Comparison of ENCODE assay signal across 9 mouse cellular contexts in genomic region chr3:153675073-153675472, GRCm38 (mm10). TPM values are rescaled to one million over a fixed set of nuclear protein-coding genes. Genes with fewer than 3 reads are reported as not detected.
DNase-seq lines count a peak whose midpoint lies in the region; ATAC-seq and TF ChIP-seq lines count a peak whose summit lies in the region.
"Had no signal": no experiment of that assay in that cellular context is flagged by ENCODE, and none has a peak within 500 bp of the region (broad histone marks: within the 10 kb centered on the region; RNA-seq: fewer than 3 reads in every experiment).

No protein-coding gene starts in this region.

- H3K27ac ChIP-seq in heart, embryonic 10.5 days, result peak overlapping the region; percentile 13; the same call in 1 of the 2 replicates
- peak overlapping the region; percentile 30 for H3K27ac ChIP-seq in MEL (ENCODE audit: control insufficient read depth, low read depth, low read length)
- H3K27ac ChIP-seq in forebrain, embryonic 15.5 days (replicated peaks), result no peak overlapping the region
- no peak overlapping the region for H3K27ac ChIP-seq in midbrain, postnatal 0 days (ENCODE audit: low read depth, low read length)
- H3K27ac ChIP-seq: limb, embryonic 12.5 days had no signal

- H3K4me1 ChIP-seq in heart, embryonic 10.5 days, result peaks cover 63% of the 10 kb centered on the region
- H3K4me1 ChIP-seq in MEL (ENCODE audit: control insufficient read depth in 1 of 2, insufficient read depth in 2 of 2, low read length in 2 of 2), result peaks cover 16 to 34% of the 10 kb centered on the region in 2 experiments
- H3K4me1 ChIP-seq in forebrain, embryonic 15.5 days, result peaks cover 14% of the 10 kb centered on the region
- H3K4me1 ChIP-seq in midbrain, postnatal 0 days (ENCODE audit: insufficient read depth, low read length), result no peaks in the 10 kb centered on the region

- 29% methylated on average over 12 of the region's 12 CpGs for WGBS in heart, embryonic 10.5 days
- 34% methylated on average over 12 of the region's 12 CpGs for WGBS in forebrain, embryonic 15.5 days
- 41% methylated on average over 12 of the region's 12 CpGs for WGBS in midbrain, postnatal 0 days

- TF ChIP-seq EP300 in MEL (IDR thresholded peaks at IDR 0.05; ENCODE audit: low read depth in 1 of 2, low read length in 2 of 2), result no peak

- ATAC-seq in forebrain, embryonic 15.5 days (replicated peaks), result peak; percentile 26; the same call in 1 of the 2 replicates
- no peak for ATAC-seq in midbrain, postnatal 0 days (ENCODE audit: low FRiP score)
- no peak for ATAC-seq in inflammation-experienced regulatory T-cells, adult 6 months

- H3K36me3 ChIP-seq in heart, embryonic 10.5 days, result no peaks in the 10 kb centered on the region
- H3K36me3 ChIP-seq in MEL (ENCODE audit: control insufficient read depth in 1 of 2, insufficient read depth in 2 of 2, low read length in 2 of 2), result peaks cover 2 to 34% of the 10 kb centered on the region in 2 experiments; a peak in 2 of 4 replicates
- H3K36me3 ChIP-seq in forebrain, embryonic 15.5 days, result no peaks in the 10 kb centered on the region
- H3K36me3 ChIP-seq in midbrain, postnatal 0 days (ENCODE audit: insufficient read depth, low read length), result no peaks in the 10 kb centered on the region
- H3K36me3 ChIP-seq: limb, embryonic 12.5 days had no signal

- peak; percentile 15 for TF ChIP-seq RAD21 in MEL (IDR thresholded peaks at IDR 0.05; ENCODE audit: low read depth, low read length)

- DNase-seq in heart, embryonic 10.5 days (ENCODE audit: low spot score), result peak; percentile 91
- DNase-seq in heart, adult 9 months (ENCODE audit: low spot score in 2 of 2), result no peak
- peak; percentile 39 for DNase-seq in MEL (ENCODE audit: low read depth, low spot score)
- DNase-seq in liver, result peak; percentile 77
- DNase-seq in midbrain, postnatal 0 days (ENCODE audit: low spot score), result peak; percentile 56
- no peak for DNase-seq in right cerebral cortex, postnatal 36 days (ENCODE audit: low spot score in 2 of 2)

- TF ChIP-seq POLR2A in MEL (IDR thresholded peaks at IDR 0.05; ENCODE audit: control insufficient read depth in 1 of 2, insufficient read depth in 1 of 2, low read depth in 1 of 2, low read length in 2 of 2, poor library complexity in 1 of 2), result no peak

- no peak overlapping the region for H3K4me2 ChIP-seq in forebrain, embryonic 15.5 days (replicated peaks)
- H3K4me2 ChIP-seq in midbrain, postnatal 0 days (ENCODE audit: low read depth, low read length, poor library complexity, severe bottlenecking), result no peak overlapping the region
- H3K4me2 ChIP-seq: limb, embryonic 12.5 days had no signal

- H3K9me3 ChIP-seq in heart, embryonic 10.5 days, result no peaks in the 10 kb centered on the region
- H3K9me3 ChIP-seq in MEL (replicated peaks; ENCODE audit: insufficient read depth, low read length), result no peaks in the 10 kb centered on the region
- H3K9me3 ChIP-seq in forebrain, embryonic 15.5 days, result no peaks in the 10 kb centered on the region
- no peaks in the 10 kb centered on the region for H3K9me3 ChIP-seq in midbrain, postnatal 0 days (ENCODE audit: low read length)
- H3K9me3 ChIP-seq: limb, embryonic 12.5 days had no signal

- H3K27me3 ChIP-seq in heart, embryonic 10.5 days (ENCODE audit: insufficient read depth, poor library complexity, severe bottlenecking), result peaks cover 10% of the 10 kb centered on the region; the same call in 1 of the 2 replicates
- no peaks in the 10 kb centered on the region for H3K27me3 ChIP-seq in MEL (ENCODE audit: control insufficient read depth in 1 of 2, insufficient read depth in 2 of 2, low read length in 2 of 2)
- H3K27me3 ChIP-seq in forebrain, embryonic 15.5 days, result no peaks in the 10 kb centered on the region
- H3K27me3 ChIP-seq in midbrain, postnatal 0 days (ENCODE audit: insufficient read depth, low read length), result peaks cover 4% of the 10 kb centered on the region; the same call in 1 of the 2 replicates
- H3K27me3 ChIP-seq: limb, embryonic 12.5 days had no signal

- H3K79me2 ChIP-seq in MEL (ENCODE audit: control insufficient read depth, insufficient read depth, low read length, poor library complexity), result no peaks in the 10 kb centered on the region; the same call in 1 of the 2 replicates

- peak; percentile 56 to 80 (median 68) for TF ChIP-seq CTCF in MEL (IDR thresholded peaks at IDR 0.05 in 2 of 3, conservative IDR thresholded peaks at IDR 0.05 in 1 of 3; ENCODE audit: control insufficient read depth in 1 of 3, insufficient read depth in 1 of 3, low read depth in 2 of 3, low read length in 3 of 3, poor library complexity in 1 of 3, severe bottlenecking in 1 of 3)
- TF ChIP-seq CTCF in midbrain, postnatal 0 days (IDR thresholded peaks at IDR 0.05), result peak; percentile 66

- H3K4me3 ChIP-seq in heart, embryonic 10.5 days, result no peak overlapping the region
- H3K4me3 ChIP-seq in MEL (ENCODE audit: control insufficient read depth in 1 of 2, insufficient read depth in 1 of 2, low read depth in 2 of 2, low read length in 2 of 2), result no peak overlapping the region
- H3K4me3 ChIP-seq in forebrain, embryonic 15.5 days, result no peak overlapping the region
- H3K4me3 ChIP-seq in midbrain, postnatal 0 days (ENCODE audit: low read depth, low read length), result no peak overlapping the region
- H3K4me3 ChIP-seq: limb, embryonic 12.5 days had no signal

- H3K9ac ChIP-seq in MEL (ENCODE audit: control insufficient read depth, low read depth, low read length, poor library complexity, severe bottlenecking), result no peak overlapping the region
- no peak overlapping the region for H3K9ac ChIP-seq in forebrain, embryonic 15.5 days (replicated peaks)
- no peak overlapping the region for H3K9ac ChIP-seq in midbrain, postnatal 0 days (replicated peaks; ENCODE audit: low read length, poor library complexity, severe bottlenecking)
- H3K9ac ChIP-seq: limb, embryonic 12.5 days had no signal

TF ChIP-seq in MEL, 35 proteins besides CTCF, POLR2A, EP300 and RAD21:
- no peak for TF ChIP-seq MEF2A (IDR thresholded peaks at IDR 0.05; ENCODE audit: extremely low read depth, insufficient replicate concordance, low read depth, low read length, poor library complexity, severe bottlenecking)
- TF ChIP-seq ZC3H11A (IDR thresholded peaks at IDR 0.05; ENCODE audit: low read depth, low read length), result peak; percentile 28
- TF ChIP-seq CHD1 (IDR thresholded peaks at IDR 0.05; ENCODE audit: low read depth, low read length), result no peak
- TF ChIP-seq POLR2AphosphoS5 (IDR thresholded peaks at IDR 0.05; ENCODE audit: borderline replicate concordance, low read depth, low read length), result no peak
- peak; percentile 55 for TF ChIP-seq SMC3 (IDR thresholded peaks at IDR 0.05; ENCODE audit: low read depth, low read length)

RNA-seq across cellular contexts. Expression of gene St6galnac3, which starts 49.9 kb away (rescaled TPM):
- 26.7 and 38.4 TPM in 2 replicates for polyA plus RNA-seq in heart, embryonic 10.5 days (2016; fragmentation: Nextera tagmentation; extraction: Ambion mirVana)
- 7.8 and 10.0 TPM in 2 replicates for total RNA-seq in MEL (2012; rRNA removed)
- 10 to 100 TPM in 1 of 2 experiments, not detected in 1; 11.4 TPM for polyA plus RNA-seq in MEL (2012; ENCODE audit: insufficient read depth in 1 of 2, insufficient read length in 2 of 2, low read depth in 1 of 2, low replicate concordance in 2 of 2, missing spikeins in 1 of 2)
- polyA plus RNA-seq in forebrain, embryonic 15.5 days (2015; fragmentation: Nextera tagmentation; extraction: Ambion mirVana), result 24.4 and 24.5 TPM in 2 replicates
- total RNA-seq in midbrain, postnatal 0 days (2014; rRNA removed), result 6.9 and 18.1 TPM in 2 replicates
- polyA plus RNA-seq in midbrain, postnatal 0 days (2015; fragmentation: Nextera tagmentation; extraction: Ambion mirVana), result 11.1 and 11.9 TPM in 2 replicates
- polyA plus RNA-seq in inflammation-experienced regulatory T-cells, adult 6 months (2017; shearing (Covaris generic)), result 10 to 100 TPM; 39.4 to 85.0 (median 71.2) TPM

Comparison
In these comparisons a context has a peak if more than half of its experiments do, and no peak if none do; other contexts are left out.
1. DNase-seq: peak in heart, embryonic 10.5 days (single experiment), MEL (single experiment), liver (single experiment) and midbrain, postnatal 0 days (single experiment); none in heart, adult 9 months (0 of 2) and right cerebral cortex, postnatal 36 days (0 of 2).
2. H3K27ac ChIP-seq: peak in heart, embryonic 10.5 days (single experiment) and MEL (single experiment); none in forebrain, embryonic 15.5 days (single experiment) and midbrain, postnatal 0 days (single experiment).